11 mouse cellular contexts compared by ENCODE assay signal in the genomic region with DNA sequence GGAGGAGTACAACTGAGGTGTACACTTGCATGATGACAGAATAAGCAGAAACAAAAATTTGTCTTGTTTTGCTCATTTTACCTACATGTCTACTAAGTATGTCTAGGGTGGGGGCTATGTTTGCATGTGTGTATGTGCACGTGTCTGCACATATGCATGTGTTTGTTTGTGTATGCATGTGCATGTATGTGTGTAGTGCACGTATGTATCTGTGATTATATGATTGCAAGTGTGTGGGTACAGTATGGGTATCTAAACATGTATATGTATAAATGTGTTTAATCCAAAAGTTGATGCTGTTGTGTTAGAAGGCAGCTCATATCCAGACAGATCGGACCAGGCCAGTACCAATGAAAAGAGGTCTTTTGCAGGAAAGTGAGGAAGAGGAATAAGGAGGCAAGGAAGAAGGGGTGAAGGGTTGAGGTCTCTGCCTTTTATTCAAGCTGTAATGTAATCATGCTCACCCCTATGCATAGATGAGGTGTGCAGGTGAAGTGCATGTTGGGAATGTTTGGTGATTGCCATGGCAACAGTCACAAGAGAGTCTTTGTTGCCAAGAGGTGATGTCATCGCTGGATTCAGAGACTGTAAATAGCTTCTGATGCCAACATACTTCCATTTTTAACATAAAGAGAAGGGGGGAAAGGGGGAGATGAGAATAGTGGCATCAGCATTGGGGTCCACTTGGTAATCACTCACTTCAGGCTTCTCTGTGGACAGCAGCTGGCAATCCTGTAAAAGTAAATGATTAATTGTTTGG.
DNase-seq lines count a peak whose midpoint lies in the region; ATAC-seq and TF ChIP-seq lines count a peak whose summit lies in the region.
"Had no signal": no experiment of that assay in that cellular context is flagged by ENCODE, and none has a peak within 500 bp of the region (broad histone marks: within the 10 kb centered on the region; RNA-seq: fewer than 3 reads in every experiment).

No protein-coding gene starts in this region.

- no peaks in the 10 kb centered on the region for H3K36me3 ChIP-seq in hindbrain, postnatal 0 days (ENCODE audit: insufficient read depth, low read length)
- H3K36me3 ChIP-seq in stomach, embryonic 14.5 days (ENCODE audit: control insufficient read depth, insufficient read depth, low read length): no peaks in the 10 kb centered on the region
- no peaks in the 10 kb centered on the region for H3K36me3 ChIP-seq in heart, embryonic 11.5 days (ENCODE audit: control insufficient read depth, insufficient read depth, low read length)

- intact Hi-C loops in left cerebral cortex, postnatal 25 days (cut with DNase I): no loop called here

- no peak for TF ChIP-seq CTCF in hindbrain, postnatal 0 days (IDR thresholded peaks at IDR 0.05; ENCODE audit: low read depth)

- peak; percentile 18 for DNase-seq in embryo, embryonic 11 days
- DNase-seq in embryo, embryonic 10 days (ENCODE audit: low spot score): no peak
- DNase-seq in left cerebral cortex, postnatal 25 days (ENCODE audit: low spot score in 2 of 2): peak; percentile 24 to 40
- DNase-seq in left cerebral cortex, adult 11 months (ENCODE audit: low spot score): no peak
- peak; percentile 69 for DNase-seq in hindbrain, postnatal 0 days (ENCODE audit: low spot score)
- no peak for DNase-seq in adrenal gland, adult 2 months
- DNase-seq: cerebellum, adult 9-11 months; heart, adult 18-20 months had no signal

- no peaks in the 10 kb centered on the region for H3K4me1 ChIP-seq in hindbrain, postnatal 0 days (ENCODE audit: insufficient read depth, low read length)
- H3K4me1 ChIP-seq in stomach, embryonic 14.5 days (ENCODE audit: control insufficient read depth, insufficient read depth, low read length): no peaks in the 10 kb centered on the region
- H3K4me1 ChIP-seq in heart, embryonic 11.5 days (ENCODE audit: control insufficient read depth, insufficient read depth, low read length): no peaks in the 10 kb centered on the region

- H3K9me3 ChIP-seq in hindbrain, postnatal 0 days (ENCODE audit: low read length): no peaks in the 10 kb centered on the region
- no peaks in the 10 kb centered on the region for H3K9me3 ChIP-seq in stomach, embryonic 14.5 days (ENCODE audit: control insufficient read depth, low read depth, low read length)
- H3K9me3 ChIP-seq in heart, embryonic 11.5 days (replicated peaks; ENCODE audit: control insufficient read depth, low read length): no peaks in the 10 kb centered on the region

- H3K4me3 ChIP-seq in hindbrain, postnatal 0 days (ENCODE audit: low read length): no peak overlapping the region
- no peak overlapping the region for H3K4me3 ChIP-seq in stomach, embryonic 14.5 days (ENCODE audit: low read depth, low read length)
- H3K4me3 ChIP-seq in heart, embryonic 11.5 days (ENCODE audit: low read depth, low read length): no peak overlapping the region

- H3K9ac ChIP-seq in hindbrain, postnatal 0 days (replicated peaks; ENCODE audit: low read length): no peak overlapping the region
- H3K9ac ChIP-seq in stomach, embryonic 14.5 days (replicated peaks; ENCODE audit: low read depth, low read length): no peak overlapping the region
- H3K9ac ChIP-seq in heart, embryonic 11.5 days (ENCODE audit: low read depth, low read length): no peak overlapping the region

- no peak overlapping the region for H3K4me2 ChIP-seq in hindbrain, postnatal 0 days (ENCODE audit: low read depth, low read length)
- no peak overlapping the region for H3K4me2 ChIP-seq in stomach, embryonic 14.5 days (replicated peaks; ENCODE audit: low read depth, low read length)
- no peak overlapping the region for H3K4me2 ChIP-seq in heart, embryonic 11.5 days

- 80% methylated on average over 4 of the region's 4 CpGs for WGBS in hindbrain, postnatal 0 days
- WGBS in stomach, embryonic 14.5 days: 75% methylated on average over 4 of the region's 4 CpGs
- 76% methylated on average over 4 of the region's 4 CpGs for WGBS in heart, embryonic 11.5 days (ENCODE audit: insufficient replicate concordance)

- H3K27me3 ChIP-seq in hindbrain, postnatal 0 days (ENCODE audit: insufficient read depth, low read length): no peaks in the 10 kb centered on the region
- no peaks in the 10 kb centered on the region for H3K27me3 ChIP-seq in stomach, embryonic 14.5 days (ENCODE audit: control insufficient read depth, insufficient read depth, low read length)
- no peaks in the 10 kb centered on the region for H3K27me3 ChIP-seq in heart, embryonic 11.5 days (ENCODE audit: control insufficient read depth, insufficient read depth, low read length)

- ATAC-seq in hindbrain, postnatal 0 days: peak; percentile 92
- peak; percentile 37; the same call in 1 of the 2 replicates for ATAC-seq in stomach, embryonic 14.5 days (ENCODE audit: insufficient number of reproducible peaks, insufficient read depth, low FRiP score, low read depth)
- ATAC-seq in heart, embryonic 11.5 days (replicated peaks; ENCODE audit: insufficient number of reproducible peaks, low FRiP score, low TSS enrichment): no peak
- ATAC-seq: lung, postnatal 0 days had no signal

- H3K27ac ChIP-seq in hindbrain, postnatal 0 days: no peak overlapping the region
- no peak overlapping the region for H3K27ac ChIP-seq in stomach, embryonic 14.5 days (ENCODE audit: low read length)
- no peak overlapping the region for H3K27ac ChIP-seq in heart, embryonic 11.5 days (ENCODE audit: low read depth, low read length)

Comparison
In these comparisons a context has a peak if more than half of its experiments do, and no peak if none do; other contexts are left out.
1. DNase-seq: peak in embryo, embryonic 11 days (single experiment), left cerebral cortex, postnatal 25 days (2 of 2) and hindbrain, postnatal 0 days (single experiment); none in embryo, embryonic 10 days (single experiment), left cerebral cortex, adult 11 months (single experiment) and adrenal gland, adult 2 months (single experiment).